Mouse (Mus musculus) spleen, adult 2 months (tissue): ENCODE results near the gene Prr5l.

Experiments used
- CTCF ChIP-seq: fragments of 200-500 bp; IDR thresholded peaks from 2 replicates; pipeline ENCODE4 v1.5.1; 2011; ENCODE audit warnings: mild to moderate bottlenecking, inconsistent platforms; ENCODE audit not compliant: insufficient read depth, insufficient read length, insufficient replicate concordance; ENCODE audit errors: extremely low read depth
- POLR2A ChIP-seq: fragments of 200-500 bp; IDR thresholded peaks from 2 replicates; pipeline ENCODE4 v1.6.1; 2011; ENCODE audit warnings: low read depth, low read length, inconsistent platforms

GRCm38 (mm10) chr2:101739914-101740313 is 142.9 kb downstream of the Prr5l start:
- TF ChIP-seq POLR2A (no peak), CTCF (no peak)
